Mouse (Mus musculus) myocyte (in vitro differentiated cells): ENCODE measurements around the gene Kri1.
A peak's percentile ranks its signal among the peaks of the same experiment; 100 is the strongest.

Experiments
- CEBPB ChIP-seq: IDR thresholded peaks from 2 replicates; pipeline ENCODE4 v1.6.1; 2011; ENCODE audit warnings: mild to moderate bottlenecking, moderate library complexity; ENCODE audit not compliant: poor library complexity, insufficient read depth, severe bottlenecking
- E2F4 ChIP-seq: IDR thresholded peaks from one replicate; pipeline ENCODE4 v1.6.1; 2011; ENCODE audit warnings: mild to moderate bottlenecking, control low read depth, moderate library complexity; ENCODE audit not compliant: insufficient read depth
- MAX ChIP-seq: IDR thresholded peaks from one replicate; pipeline ENCODE4 v1.6.1; 2011; ENCODE audit warnings: low read depth, mild to moderate bottlenecking, control low read depth
- MYOD1 ChIP-seq, 3 experiments: IDR thresholded peaks; one replicate each; pipeline ENCODE4 v1.6.1; 2011; ENCODE audit warnings: control low read depth in 2 of 3, low read depth in 2 of 3, mild to moderate bottlenecking in 2 of 3, moderate library complexity in 1 of 3; ENCODE audit not compliant: insufficient read length in 2 of 3, control insufficient read depth in 1 of 3
- MYOG ChIP-seq, 3 experiments: IDR thresholded peaks; one replicate each; pipeline ENCODE4 v1.6.1; 2011; ENCODE audit warnings: control low read depth in 2 of 3, low read depth in 2 of 3, mild to moderate bottlenecking in 2 of 3; ENCODE audit not compliant: insufficient read length in 2 of 3, control insufficient read depth in 1 of 3, insufficient read depth in 1 of 3
- POLR2A ChIP-seq: IDR thresholded peaks from one replicate; pipeline ENCODE4 v1.6.1; 2011; ENCODE audit warnings: low read depth, mild to moderate bottlenecking, control low read depth, moderate library complexity; ENCODE audit not compliant: insufficient read length
- POLR2AphosphoS2 ChIP-seq: IDR thresholded peaks from one replicate; pipeline ENCODE4 v1.6.1; 2011; ENCODE audit warnings: low read depth, control low read depth; ENCODE audit not compliant: insufficient read length
- REST ChIP-seq: IDR thresholded peaks from one replicate; pipeline ENCODE4 v1.6.1; 2011; ENCODE audit warnings: mild to moderate bottlenecking, control low read depth, moderate library complexity; ENCODE audit not compliant: insufficient read depth, insufficient read length
- SRF ChIP-seq: IDR thresholded peaks from one replicate; pipeline ENCODE4 v1.6.1; 2011; ENCODE audit warnings: low read depth; ENCODE audit not compliant: control insufficient read depth, insufficient read length
- TCF12 ChIP-seq: IDR thresholded peaks from one replicate; pipeline ENCODE4 v1.6.1; 2011; ENCODE audit warnings: mild to moderate bottlenecking, control low read depth; ENCODE audit not compliant: poor library complexity, insufficient read depth, severe bottlenecking
- TCF3 ChIP-seq: IDR thresholded peaks from one replicate; pipeline ENCODE4 v1.6.1; 2011; ENCODE audit warnings: low read depth, control low read depth; ENCODE audit not compliant: insufficient read length
- USF1 ChIP-seq: IDR thresholded peaks from one replicate; pipeline ENCODE4 v1.6.1; 2011; ENCODE audit warnings: low read depth, mild to moderate bottlenecking, control low read depth, moderate library complexity

DNA sequence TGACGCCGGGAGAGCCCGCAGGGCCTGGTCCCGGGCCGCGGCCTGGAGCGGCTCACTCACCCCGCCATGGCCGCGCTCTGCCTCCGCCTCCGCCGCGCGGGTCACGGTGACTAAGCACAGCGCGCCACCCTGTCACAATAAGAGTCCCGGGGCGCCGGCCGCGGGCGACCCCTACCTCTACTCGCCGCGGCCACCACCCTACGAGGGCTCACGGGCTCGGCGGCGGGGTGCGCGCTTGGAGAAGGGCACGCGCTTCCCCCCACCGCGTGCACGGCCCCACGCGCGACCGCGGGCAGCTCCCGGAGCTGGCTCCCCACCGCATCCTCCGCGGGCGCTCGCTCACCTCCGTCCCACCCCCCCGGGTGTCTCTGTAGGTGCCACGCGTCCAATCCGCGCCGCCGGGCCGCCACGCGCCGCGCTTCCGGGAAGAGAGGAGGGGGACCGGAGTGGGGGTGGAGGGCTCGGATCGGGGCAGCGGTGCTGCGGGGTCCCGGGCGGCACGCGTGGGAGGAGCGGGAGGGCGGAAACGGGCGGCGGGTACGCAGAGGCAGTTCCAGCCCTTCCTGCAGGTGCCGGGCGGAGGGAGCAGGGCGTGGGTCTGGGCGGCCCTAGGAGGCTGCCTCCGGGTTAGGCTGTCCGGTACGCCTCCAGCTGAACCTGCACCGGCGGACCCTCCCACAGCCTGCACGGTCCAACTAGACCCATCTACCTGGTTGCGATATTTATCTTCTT, 48.9 kb downstream of the Kri1 start, which contains the start of gene Keap1:
- TF ChIP-seq POLR2A = peak; percentile 75
- TF ChIP-seq MYOD1 (IDR thresholded peaks at IDR 0.05; ENCODE audit: control insufficient read depth in 1 of 3, insufficient read length in 2 of 3, low read depth in 2 of 3) = peak in 1 of 3 experiments; percentile 31
- no peak for TF ChIP-seq MYOG (IDR thresholded peaks at IDR 0.05; ENCODE audit: control insufficient read depth in 1 of 3, insufficient read depth in 1 of 3, insufficient read length in 2 of 3, low read depth in 2 of 3)
- TF ChIP-seq POLR2AphosphoS2 = peak; percentile 64
- TF ChIP-seq SRF = no peak
- no peak for TF ChIP-seq USF1
- TF ChIP-seq MAX = no peak
- no peak for TF ChIP-seq TCF3
- no peak for TF ChIP-seq CEBPB
- no peak for TF ChIP-seq E2F4
- TF ChIP-seq REST = no peak
- no peak for TF ChIP-seq TCF12
